Mouse (Mus musculus) C2C12 (cell line): ENCODE data around the gene 1810046K07Rik. TPM values are rescaled to one million over a fixed set of nuclear protein-coding genes. Genes with fewer than 3 reads are reported as not detected.

Experiments
- H3K27me3 ChIP-seq: one replicate; pipeline ENCODE4 v1.6.1; 2011; ENCODE audit not compliant: control insufficient read depth, insufficient read depth, insufficient read length
- H3K36me3 ChIP-seq: one replicate; pipeline ENCODE4 v1.6.1; 2011; ENCODE audit not compliant: control insufficient read depth, insufficient read depth
- H3K4me3 ChIP-seq: one replicate; pipeline ENCODE4 v1.5.1; 2011; ENCODE audit warnings: mild to moderate bottlenecking, control low read depth; ENCODE audit not compliant: poor library complexity, insufficient read depth, severe bottlenecking
- H3K79me2 ChIP-seq: one replicate; pipeline ENCODE4 v1.6.1; 2011; ENCODE audit not compliant: control insufficient read depth, insufficient read depth
- H3K79me3 ChIP-seq: one replicate; pipeline ENCODE4 v1.6.1; 2011; ENCODE audit warnings: low read depth, control low read depth
- H3ac ChIP-seq: one replicate; pipeline ENCODE3; 2011; ENCODE audit warnings: low read depth; ENCODE audit not compliant: control insufficient read depth, insufficient read length
- CEBPB ChIP-seq: IDR thresholded peaks from one replicate; pipeline ENCODE4 v1.6.1; 2011; ENCODE audit warnings: low read depth, mild to moderate bottlenecking, control low read depth, moderate library complexity
- CTCF ChIP-seq: IDR thresholded peaks from one replicate; pipeline ENCODE4 v1.5.1; 2011; ENCODE audit not compliant: control insufficient read depth, insufficient read depth, insufficient read length
- FOSL1 ChIP-seq: IDR thresholded peaks from one replicate; pipeline ENCODE4 v1.8.0; 2011; ENCODE audit warnings: mild to moderate bottlenecking, low read length; ENCODE audit not compliant: poor library complexity, insufficient read depth, severe bottlenecking
- MAX ChIP-seq: IDR thresholded peaks from one replicate; pipeline ENCODE4 v1.6.1; 2011; ENCODE audit warnings: mild to moderate bottlenecking, control low read depth
- MYOD1 ChIP-seq: IDR thresholded peaks from one replicate; pipeline ENCODE4 v1.6.1; 2011; ENCODE audit warnings: low read depth; ENCODE audit not compliant: control insufficient read depth, insufficient read length
- MYOG ChIP-seq: IDR thresholded peaks from one replicate; pipeline ENCODE4 v1.6.1; 2011; ENCODE audit not compliant: control insufficient read depth, insufficient read length; ENCODE audit errors: extremely low read depth
- USF1 ChIP-seq: IDR thresholded peaks from one replicate; pipeline ENCODE4 v1.6.1; 2011; ENCODE audit warnings: low read depth, mild to moderate bottlenecking, control low read depth, moderate library complexity
- polyA plus RNA-seq: library from polyadenylated mRNA; unstranded; fragments of >200 nt; fragmentation: generic; extraction: Trizol; gene quantifications from one replicate; pipeline ENCODE4 v1.2.1, GENCODE M21; 2012; ENCODE audit warnings: missing spikeins

Gene 1810046K07Rik
- polyA plus RNA-seq, 1 experiment = not detected

DNA sequence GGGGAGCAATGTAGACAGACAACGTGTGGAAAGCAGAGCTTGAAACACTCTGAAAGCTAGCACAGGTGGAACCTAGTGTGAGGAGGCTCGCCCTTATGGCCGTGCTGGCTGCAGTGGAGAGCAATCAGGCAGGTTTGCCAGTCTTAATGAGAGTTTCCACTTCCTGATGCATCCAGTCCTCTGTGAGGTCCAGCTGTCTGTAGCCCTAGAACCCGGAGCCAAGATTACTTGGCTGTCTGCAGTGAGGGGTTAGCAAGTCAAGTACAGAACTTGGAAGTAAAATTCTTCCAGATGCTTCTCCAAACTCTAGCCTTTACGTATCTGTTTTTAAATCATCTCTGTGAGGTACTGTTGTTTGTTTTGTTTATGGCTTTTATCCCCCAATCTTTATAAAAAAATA lies 20.7 kb upstream of the 1810046K07Rik start:
- Histone ChIP-seq H3K79me2 (no peaks in the 10 kb centered on the region), H3K27me3 (peaks cover 7% of the 10 kb centered on the region), H3K4me3 (no peak overlapping the region), H3K36me3 (no peaks in the 10 kb centered on the region), H3K79me3 (no peaks in the 10 kb centered on the region), H3ac (no peak overlapping the region)
- TF ChIP-seq MYOG = no peak

DNA sequence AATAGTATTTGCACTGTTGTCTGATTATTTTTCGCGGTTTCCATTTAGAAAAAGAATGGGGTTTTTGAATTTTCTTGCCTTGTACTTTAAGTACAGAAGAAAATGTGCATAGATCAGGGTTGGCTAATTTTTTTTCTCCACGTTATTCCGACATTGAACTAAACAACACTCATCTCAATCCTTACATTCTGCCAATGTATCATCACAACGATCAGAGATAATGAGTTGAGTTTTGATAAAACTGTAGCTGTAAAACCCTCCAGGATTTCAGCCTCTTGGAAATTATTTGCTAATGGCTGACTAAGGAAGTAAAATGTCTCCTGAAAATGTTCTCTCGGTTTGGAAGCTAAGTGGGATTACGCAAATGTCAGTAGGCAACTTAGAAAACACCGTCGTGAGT lies 17.1 kb upstream of the 1810046K07Rik start:
- no peak for TF ChIP-seq MYOG
- no peak for TF ChIP-seq CTCF
- TF ChIP-seq MAX = no peak
- no peak for TF ChIP-seq CEBPB
- TF ChIP-seq MYOD1 = no peak
- H3K79me3 ChIP-seq = no peaks in the 10 kb centered on the region
- H3K4me3 ChIP-seq = no peak overlapping the region
- H3ac ChIP-seq = no peak overlapping the region
- H3K79me2 ChIP-seq = no peaks in the 10 kb centered on the region
- no peaks in the 10 kb centered on the region for H3K36me3 ChIP-seq
- H3K27me3 ChIP-seq = peaks cover 6% of the 10 kb centered on the region

DNA sequence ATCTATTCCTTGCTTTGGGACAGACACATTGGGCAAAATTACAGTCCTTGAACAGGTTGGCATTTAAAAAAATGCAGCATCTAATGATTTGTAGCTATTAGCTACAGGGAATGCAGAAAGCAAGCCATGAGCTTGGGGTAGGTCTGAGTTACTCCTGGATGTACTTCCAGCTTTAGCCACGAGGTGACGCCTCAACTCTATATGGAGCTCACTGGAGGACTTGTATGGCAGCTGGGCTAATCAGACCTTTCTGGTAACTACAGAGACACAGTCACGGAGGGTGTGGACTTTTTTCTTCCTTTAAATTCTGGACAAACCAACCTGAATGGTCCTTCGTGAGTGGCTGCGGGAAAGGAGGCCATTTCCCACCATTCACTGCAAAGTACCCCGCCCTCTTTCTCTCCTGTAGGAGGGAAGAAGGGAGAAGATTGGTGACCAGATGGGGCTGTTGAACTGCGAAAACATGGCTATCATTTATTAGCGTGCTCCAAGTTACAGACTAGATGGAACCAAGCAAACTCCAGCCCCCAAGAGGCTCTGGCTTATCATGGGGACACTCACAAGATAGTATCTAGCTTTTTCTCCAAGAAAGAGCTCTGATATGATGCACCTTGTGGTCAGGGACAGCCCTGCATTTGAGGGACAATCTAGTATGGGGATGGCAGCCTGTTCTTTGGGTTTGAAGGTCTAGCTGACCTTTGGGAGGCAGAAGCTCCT lies 6.7 kb upstream of the 1810046K07Rik start:
- H3K79me2 ChIP-seq = no peaks in the 10 kb centered on the region
- no peaks in the 10 kb centered on the region for H3K79me3 ChIP-seq
- no peaks in the 10 kb centered on the region for H3K36me3 ChIP-seq
- peak; percentile 70 for TF ChIP-seq CTCF
- no peak for TF ChIP-seq MYOD1
- H3K4me3 ChIP-seq = no peak overlapping the region
- H3ac ChIP-seq = no peak overlapping the region
- H3K27me3 ChIP-seq = peaks cover 21% of the 10 kb centered on the region

DNA sequence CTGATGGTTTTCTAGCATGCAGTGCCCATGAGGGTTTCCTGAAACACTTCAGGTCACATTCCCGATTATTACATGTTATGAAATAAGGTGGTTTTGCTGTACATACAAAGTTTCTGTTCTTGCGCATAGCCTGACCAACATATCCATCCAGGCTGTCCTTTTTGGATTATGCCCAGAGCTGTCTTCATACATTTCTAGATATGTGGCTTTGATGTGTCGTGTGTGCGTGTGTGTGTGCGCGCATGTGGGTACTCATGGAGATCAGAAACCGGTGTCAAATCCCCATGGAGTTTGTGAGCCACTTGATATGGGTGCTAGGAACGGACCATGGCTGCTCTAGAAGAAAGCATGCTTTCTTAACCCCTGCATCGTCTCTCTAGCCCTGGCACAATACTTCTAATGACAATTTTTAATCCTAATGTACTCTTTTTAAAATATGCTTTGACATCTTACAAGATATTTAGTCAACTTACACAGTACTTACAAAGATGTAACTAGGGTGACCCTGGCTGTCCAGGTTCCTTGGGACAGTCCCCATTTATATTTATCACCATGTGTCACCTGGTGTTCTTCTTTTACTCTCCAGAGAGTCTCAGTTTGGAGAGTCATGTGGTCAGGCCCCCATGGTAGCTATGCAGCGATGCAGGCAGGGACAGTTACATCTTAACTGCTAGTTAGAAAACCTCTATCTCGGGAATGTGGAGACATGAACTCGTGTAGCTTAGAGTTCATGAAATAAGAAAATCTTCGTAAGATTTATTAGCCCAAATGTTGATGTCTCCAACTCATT lies 2.9 kb upstream of the 1810046K07Rik start:
- H3K79me2 ChIP-seq = no peaks in the 10 kb centered on the region
- no peak overlapping the region for H3ac ChIP-seq
- TF ChIP-seq CEBPB = no peak
- TF ChIP-seq MYOD1 = no peak
- no peak for TF ChIP-seq MYOG
- H3K79me3 ChIP-seq = no peaks in the 10 kb centered on the region
- H3K4me3 ChIP-seq = no peak overlapping the region
- peaks cover 21% of the 10 kb centered on the region for H3K27me3 ChIP-seq
- H3K36me3 ChIP-seq = no peaks in the 10 kb centered on the region

DNA sequence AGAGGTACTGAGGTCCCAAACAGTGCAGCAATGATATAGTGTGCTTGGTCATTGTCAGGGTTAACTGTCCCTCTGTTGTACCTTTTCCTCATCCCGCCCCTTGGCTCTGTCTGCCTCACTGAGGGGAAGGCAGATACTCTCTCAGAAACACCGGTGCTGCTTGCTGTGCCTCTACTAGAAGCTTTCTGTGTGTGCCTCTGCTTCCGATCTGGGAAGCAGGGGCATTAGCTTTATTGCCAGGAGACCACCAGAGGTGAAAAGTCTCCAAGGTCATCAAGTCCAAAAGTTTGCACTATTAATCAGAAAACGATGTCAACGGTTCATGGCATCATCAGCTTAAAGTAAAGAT lies 1.2 kb downstream of the 1810046K07Rik start:
- Histone ChIP-seq H3ac (no peak overlapping the region), H3K4me3 (no peak overlapping the region), H3K79me2 (no peaks in the 10 kb centered on the region), H3K27me3 (peaks cover 12% of the 10 kb centered on the region), H3K36me3 (no peaks in the 10 kb centered on the region), H3K79me3 (no peaks in the 10 kb centered on the region)
- TF ChIP-seq CTCF = no peak
- TF ChIP-seq USF1 = no peak
- no peak for TF ChIP-seq MYOG
- TF ChIP-seq FOSL1 = no peak
- TF ChIP-seq CEBPB = no peak
- TF ChIP-seq MAX = no peak

DNA sequence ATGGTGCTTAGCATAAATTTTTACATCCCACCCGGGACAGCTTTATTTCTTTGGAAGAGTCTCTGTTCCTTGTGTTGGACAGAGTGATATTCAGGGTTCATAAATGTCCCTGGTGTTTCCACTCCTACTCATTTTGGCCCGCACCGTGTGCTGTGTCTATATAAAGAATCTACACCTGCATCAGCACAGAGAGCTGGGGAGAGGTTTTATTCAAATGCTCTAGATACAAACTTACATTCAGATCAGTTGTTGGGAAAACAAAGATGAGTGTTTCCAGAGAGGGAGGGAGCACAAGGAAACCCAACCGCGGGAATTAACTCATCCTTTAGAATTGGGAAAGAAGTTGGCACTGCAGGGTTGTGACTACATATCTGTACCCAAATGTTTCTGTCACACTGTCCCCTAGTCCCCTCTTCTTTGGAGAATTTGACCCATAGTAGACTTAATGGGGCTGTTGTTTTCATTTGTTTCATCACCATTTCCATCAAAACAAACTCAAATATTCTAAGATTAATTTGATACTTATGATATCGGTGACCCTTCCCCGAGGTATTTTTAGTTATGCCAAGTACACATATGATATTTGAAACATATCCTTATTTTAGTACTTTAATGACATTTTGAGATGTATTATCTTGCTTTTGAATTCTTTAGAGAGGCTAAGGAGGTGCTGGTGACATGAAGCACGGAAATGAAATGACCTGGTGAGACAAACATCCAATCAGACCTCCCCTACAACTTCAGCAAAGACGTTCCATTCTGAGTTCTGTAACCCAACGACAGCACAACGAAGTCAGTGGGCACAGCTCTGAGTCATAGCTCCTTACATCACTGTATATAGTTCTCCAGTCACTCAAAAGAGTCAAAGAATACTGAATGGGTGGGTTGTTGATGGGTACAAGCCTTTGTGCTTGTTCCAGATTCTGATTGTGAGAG lies 1.8 kb downstream of the 1810046K07Rik start:
- H3K4me3 ChIP-seq = no peak overlapping the region
- H3K79me2 ChIP-seq = no peaks in the 10 kb centered on the region
- H3K27me3 ChIP-seq = peaks cover 16% of the 10 kb centered on the region
- no peaks in the 10 kb centered on the region for H3K36me3 ChIP-seq
- TF ChIP-seq CTCF (no peak), FOSL1 (no peak), CEBPB (no peak), MAX (no peak), MYOG (no peak), MYOD1 (no peak), USF1 (no peak)
- no peak overlapping the region for H3ac ChIP-seq
- no peaks in the 10 kb centered on the region for H3K79me3 ChIP-seq
